Mouse (Mus musculus): ENCODE measurements at regions not wholly inside any gene's neighbourhood (a gene's known extent, or its start where the extent isn't known, plus 50 kb on each side); places are given as distances from the start of the nearest gene placed in this dataset.

DNA sequence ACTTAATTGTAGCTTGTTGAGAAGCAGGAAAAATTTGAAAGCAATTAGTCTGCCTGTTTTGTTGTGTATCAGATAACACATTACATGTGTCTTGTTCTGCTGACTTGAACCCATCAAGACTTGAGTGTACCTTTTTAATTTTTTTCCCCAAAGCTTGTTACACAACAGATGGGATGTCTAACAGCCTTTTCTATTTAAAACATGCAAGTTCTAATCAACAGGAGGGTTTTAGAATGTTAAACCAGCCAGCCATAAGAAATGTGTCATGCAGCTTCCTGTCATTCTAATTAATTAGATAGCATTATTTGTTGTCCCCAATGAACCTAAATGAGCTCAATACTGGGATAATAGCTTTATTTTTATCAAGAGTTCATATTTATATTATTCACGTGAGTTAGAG, 1023.0 kb downstream of the Pcdh7 start:
- TF ChIP-seq MAX (IDR thresholded peaks at IDR 0.05), result no peak
- TF ChIP-seq USF1 (IDR thresholded peaks at IDR 0.05; ENCODE audit: low read depth), result no peak
- TF ChIP-seq CTCF (IDR thresholded peaks at IDR 0.05; ENCODE audit: control insufficient read depth, insufficient read depth, insufficient read length), result no peak
- TF ChIP-seq MYOG (IDR thresholded peaks at IDR 0.05; ENCODE audit: control insufficient read depth, extremely low read depth, insufficient read length), result no peak
- TF ChIP-seq MYOD1 (IDR thresholded peaks at IDR 0.05; ENCODE audit: control insufficient read depth, insufficient read length, low read depth), result no peak
- no peak for TF ChIP-seq FOSL1 (IDR thresholded peaks at IDR 0.05; ENCODE audit: insufficient read depth, low read length, poor library complexity, severe bottlenecking)
- TF ChIP-seq CEBPB (IDR thresholded peaks at IDR 0.05; ENCODE audit: low read depth), result no peak
